Comparison of ENCODE assay signal across 11 mouse cellular contexts in the genomic region with DNA sequence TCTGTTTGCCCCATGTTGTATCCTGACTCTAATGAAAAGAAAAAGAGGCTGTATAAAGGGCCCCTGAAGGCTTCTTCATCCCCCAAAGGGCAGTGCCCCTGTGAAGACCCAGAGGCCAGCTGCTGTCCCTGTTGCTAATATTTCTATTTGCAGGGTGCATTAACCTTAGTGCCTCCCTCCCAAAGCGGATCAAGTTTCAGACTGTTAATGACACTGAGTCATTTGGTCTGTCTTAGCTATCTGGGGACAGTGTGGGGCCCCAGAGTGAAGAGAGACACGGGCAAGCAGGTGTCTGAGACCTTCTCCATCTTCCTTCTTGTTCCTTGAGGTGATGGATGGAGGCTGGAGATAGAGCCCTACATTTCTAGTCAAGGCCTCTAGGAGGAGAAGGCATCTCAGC. TPM values are rescaled to one million over a fixed set of nuclear protein-coding genes. Genes with fewer than 3 reads are reported as not detected.
DNase-seq lines count a peak whose midpoint lies in the region; ATAC-seq lines count a peak whose summit lies in the region.
"Had no signal": no experiment of that assay in that cellular context is flagged by ENCODE, and none has a peak within 500 bp of the region (broad histone marks: within the 10 kb centered on the region; RNA-seq: fewer than 3 reads in every experiment).

No protein-coding gene starts in this region.

- peak overlapping the region; percentile 75 for H3K27ac ChIP-seq in heart, embryonic 15.5 days
- 0 out of 2 replicates have a peak overlapping the region, but pooled peaks have one; percentile 6 for H3K27ac ChIP-seq in midbrain, embryonic 10.5 days (replicated peaks)
- H3K27ac ChIP-seq in midbrain, embryonic 15.5 days: no peak overlapping the region
- H3K27ac ChIP-seq: forebrain, embryonic 12.5 days had no signal

- ATAC-seq in heart, embryonic 15.5 days (replicated peaks; ENCODE audit: insufficient number of reproducible peaks, insufficient read depth, low FRiP score, low read depth): no peak
- ATAC-seq in midbrain, embryonic 15.5 days (replicated peaks): no peak

- peak; percentile 31 for DNase-seq in embryo, embryonic 10 days (ENCODE audit: low spot score)
- no peak for DNase-seq in embryo, embryonic 11 days
- no peak for DNase-seq in heart, postnatal 10 days
- DNase-seq in midbrain, embryonic 10.5 days (ENCODE audit: low spot score): no peak
- DNase-seq in thymus, postnatal 36 days: no peak
- no peak for DNase-seq in spleen, postnatal 4 days (ENCODE audit: low spot score in 2 of 2)
- DNase-seq: thymus, adult 18-20 months had no signal

- no peak overlapping the region for H3K9ac ChIP-seq in heart, embryonic 15.5 days
- no peak overlapping the region for H3K9ac ChIP-seq in midbrain, embryonic 15.5 days
- H3K9ac ChIP-seq: forebrain, embryonic 12.5 days had no signal

- peaks cover 38% of the 10 kb centered on the region for H3K4me1 ChIP-seq in heart, embryonic 15.5 days (replicated peaks)
- H3K4me1 ChIP-seq in midbrain, embryonic 10.5 days: peaks cover 35% of the 10 kb centered on the region
- peaks cover 6% of the 10 kb centered on the region; the same call in 1 of the 2 replicates for H3K4me1 ChIP-seq in midbrain, embryonic 15.5 days

- no peaks in the 10 kb centered on the region for H3K36me3 ChIP-seq in heart, embryonic 15.5 days
- H3K36me3 ChIP-seq in midbrain, embryonic 10.5 days: no peaks in the 10 kb centered on the region
- no peaks in the 10 kb centered on the region for H3K36me3 ChIP-seq in midbrain, embryonic 15.5 days (replicated peaks)
- H3K36me3 ChIP-seq: forebrain, embryonic 12.5 days had no signal

- no peaks in the 10 kb centered on the region for H3K27me3 ChIP-seq in heart, embryonic 15.5 days
- 0 out of 2 replicates have a peak, but pooled peaks cover 7% of the 10 kb centered on the region for H3K27me3 ChIP-seq in midbrain, embryonic 10.5 days (ENCODE audit: low read depth, poor library complexity, severe bottlenecking)
- H3K27me3 ChIP-seq in midbrain, embryonic 15.5 days (replicated peaks): no peaks in the 10 kb centered on the region
- H3K27me3 ChIP-seq: forebrain, embryonic 12.5 days had no signal

- H3K9me3 ChIP-seq in heart, embryonic 15.5 days (replicated peaks): no peaks in the 10 kb centered on the region
- no peaks in the 10 kb centered on the region for H3K9me3 ChIP-seq in midbrain, embryonic 10.5 days (replicated peaks)
- no peaks in the 10 kb centered on the region for H3K9me3 ChIP-seq in midbrain, embryonic 15.5 days
- H3K9me3 ChIP-seq: forebrain, embryonic 12.5 days had no signal

- intact Hi-C loops in heart, postnatal 10 days (cut with DNase I): loop anchor here (5.0 kb wide), 1 partner anchor 127 kb away; no protein-coding TSS in a partner anchor

- no peak overlapping the region for H3K4me3 ChIP-seq in heart, embryonic 15.5 days
- H3K4me3 ChIP-seq in midbrain, embryonic 10.5 days: no peak overlapping the region
- no peak overlapping the region for H3K4me3 ChIP-seq in midbrain, embryonic 15.5 days
- H3K4me3 ChIP-seq: forebrain, embryonic 12.5 days had no signal

- WGBS in heart, embryonic 15.5 days: 27% methylated on average over 2 of the region's 2 CpGs
- 65% methylated on average over 2 of the region's 2 CpGs for WGBS in midbrain, embryonic 10.5 days
- WGBS in midbrain, embryonic 15.5 days: 70% methylated on average over 2 of the region's 2 CpGs

- no peak overlapping the region for H3K4me2 ChIP-seq in heart, embryonic 15.5 days
- H3K4me2 ChIP-seq in midbrain, embryonic 15.5 days: no peak overlapping the region
- H3K4me2 ChIP-seq: forebrain, embryonic 12.5 days; liver, embryonic 11.5 days had no signal

RNA-seq across cellular contexts. Expression of a gene that starts 1.9 kb away (rescaled TPM):
- polyA plus RNA-seq in heart, embryonic 15.5 days (2015; fragmentation: Nextera tagmentation; extraction: Ambion mirVana): 0.28 and 0.76 TPM in 2 replicates
- under 1 TPM in 1 of 2 experiments, not detected in 1; 0.32 TPM for total RNA-seq in heart, postnatal 10 days (2021)
- 0.09 and 0.10 TPM in 2 replicates for polyA plus RNA-seq in midbrain, embryonic 10.5 days (2016; fragmentation: Nextera tagmentation; extraction: Ambion mirVana)
- polyA plus RNA-seq in midbrain, embryonic 15.5 days (2015; fragmentation: Nextera tagmentation; extraction: Ambion mirVana): 0.13 and 0.19 TPM in 2 replicates

RNA-seq across cellular contexts. Expression of a gene that starts 13.1 kb away (rescaled TPM):
- polyA plus RNA-seq in heart, embryonic 15.5 days (2015; fragmentation: Nextera tagmentation; extraction: Ambion mirVana): 0.77 and 0.96 TPM in 2 replicates
- total RNA-seq in heart, postnatal 10 days (2021): under 1 TPM; 0.53 to 0.55 TPM
- 0.82 and 0.90 TPM in 2 replicates for polyA plus RNA-seq in midbrain, embryonic 10.5 days (2016; fragmentation: Nextera tagmentation; extraction: Ambion mirVana)
- polyA plus RNA-seq in midbrain, embryonic 15.5 days (2015; fragmentation: Nextera tagmentation; extraction: Ambion mirVana): 1.5 and 3.3 TPM in 2 replicates

RNA-seq across cellular contexts. Expression of a gene that starts 40.1 kb away (rescaled TPM):
- 18.5 and 20.5 TPM in 2 replicates for polyA plus RNA-seq in heart, embryonic 15.5 days (2015; fragmentation: Nextera tagmentation; extraction: Ambion mirVana)
- 10 to 100 TPM; 12.0 to 19.4 TPM for total RNA-seq in heart, postnatal 10 days (2021)
- 0.14 and 0.17 TPM in 2 replicates for polyA plus RNA-seq in midbrain, embryonic 10.5 days (2016; fragmentation: Nextera tagmentation; extraction: Ambion mirVana)
- 16.2 and 19.2 TPM in 2 replicates for polyA plus RNA-seq in midbrain, embryonic 15.5 days (2015; fragmentation: Nextera tagmentation; extraction: Ambion mirVana)

Comparison
In these comparisons a context has a peak if more than half of its experiments do, and no peak if none do; other contexts are left out.
1. RNA of a gene that starts 40.1 kb away (polyA plus RNA-seq): 18.5 to 20.5 TPM in heart, embryonic 15.5 days and 16.2 to 19.2 TPM in midbrain, embryonic 15.5 days; 0.14 to 0.17 TPM in midbrain, embryonic 10.5 days; every median in the first group is over 10 times any median in the second.